Mouse (Mus musculus) yolk sac, embryonic 10.5 days (tissue): ENCODE results near the gene Safb.

Experiments used
- DNase-seq: peaks from one replicate; pipeline ENCODE4 v3.0.0-alpha.2; 2017; ENCODE audit warnings: low spot score

Safb gene

GRCm38 (mm10) chr17:56647546-56647945 lies 62.9 kb downstream of the Safb start:
- DNase-seq = no peak

- DNase-seq = peak; percentile 70
These were observed 67.2 kb downstream of the Safb start for GRCm38 (mm10) chr17:56651801-56652200.

- DNase-seq = no peak
These were observed 70.1 kb downstream of the Safb start for GRCm38 (mm10) chr17:56654771-56655170.

GRCm38 (mm10) chr17:56655311-56655710 lies 70.7 kb downstream of the Safb start:
- no peak for DNase-seq
